Mouse (Mus musculus) midbrain, embryonic 11.5 days (tissue): ENCODE measurements at regions not wholly inside any gene's neighbourhood (a gene's known extent, or its start where the extent isn't known, plus 50 kb on each side); places are given as distances from the start of the nearest gene placed in this dataset.

Experiments used
- ATAC-seq: fragments of 200-750 bp; cut with Nextera tagmentation; 2 replicates; pipeline ENCODE4 v1.8.0; 2017; ENCODE audit warnings: moderate TSS enrichment, moderate library complexity; ENCODE audit not compliant: low FRiP score
- DNase-seq: peaks from one replicate; pipeline ENCODE4 v3.0.0; 2015; ENCODE audit warnings: low spot score; ENCODE audit errors: missing footprints
- H3K27ac ChIP-seq: fragments of 300-500 bp; sonication (generic); 2 replicates; pipeline ENCODE4 v1.5.1; 2014; ENCODE audit warnings: low read depth, low read length
- H3K27me3 ChIP-seq: fragments of 300-500 bp; sonication (generic); 2 replicates; pipeline ENCODE4 v1.6.1; 2014; ENCODE audit warnings: mild to moderate bottlenecking, low read length, moderate library complexity, mixed read lengths; ENCODE audit not compliant: control insufficient read depth, insufficient read depth
- H3K36me3 ChIP-seq: fragments of 300-500 bp; sonication (generic); 2 replicates; pipeline ENCODE4 v1.6.1; 2014; ENCODE audit warnings: mild to moderate bottlenecking, low read length, moderate library complexity, mixed read lengths; ENCODE audit not compliant: control insufficient read depth, insufficient read depth
- H3K4me1 ChIP-seq: fragments of 300-500 bp; sonication (generic); 2 replicates; pipeline ENCODE4 v1.6.1; 2014; ENCODE audit warnings: low read length; ENCODE audit not compliant: control insufficient read depth, insufficient read depth
- H3K4me2 ChIP-seq: fragments of 300-500 bp; sonication (generic); 2 replicates; pipeline ENCODE4 v1.6.1; 2014; ENCODE audit warnings: mild to moderate bottlenecking, moderate library complexity
- H3K4me3 ChIP-seq: fragments of 300-500 bp; sonication (generic); 2 replicates; pipeline ENCODE4 v1.5.1; 2014; ENCODE audit warnings: low read depth, low read length
- H3K9ac ChIP-seq: fragments of 300-500 bp; sonication (generic); 2 replicates; pipeline ENCODE4 v1.6.1; 2014; ENCODE audit warnings: low read length
- H3K9me3 ChIP-seq: fragments of 300-500 bp; sonication (generic); 2 replicates; pipeline ENCODE4 v1.6.1; 2016; ENCODE audit warnings: low read length; ENCODE audit not compliant: control insufficient read depth
- WGBS: fragments of 180-500 bp; shearing (Covaris S2); extraction: QIAGEN DNeasy Blood & Tissue Kit; methylation state at CpG from one replicate; pipeline ENCODE4 v1.1.7; 2014; 5-methylcytosine and 5-hydroxymethylcytosine counted together

DNA sequence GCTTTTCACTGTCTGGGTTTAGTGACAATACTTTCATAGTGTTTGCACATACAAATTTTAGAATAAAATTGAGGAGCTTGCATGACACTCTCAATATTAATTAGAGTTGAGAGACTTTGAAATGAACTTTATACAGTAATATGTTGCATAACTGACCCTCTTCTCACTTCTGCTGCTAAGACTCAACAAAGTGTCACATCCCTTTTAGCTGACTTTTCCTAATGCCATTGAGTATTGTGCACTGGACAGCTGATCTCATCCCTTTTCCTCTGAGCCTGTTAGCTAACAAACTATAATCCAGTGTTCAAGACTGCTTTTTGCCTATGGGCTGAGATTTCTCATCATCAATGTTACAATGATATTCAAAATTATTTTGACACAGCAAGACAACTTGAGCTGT lies 113.8 kb downstream of the P2ry1 start:
- Histone ChIP-seq H3K9ac (no peak overlapping the region), H3K4me3 (no peak overlapping the region), H3K36me3 (no peaks in the 10 kb centered on the region), H3K4me2 (no peak overlapping the region), H3K9me3 (no peaks in the 10 kb centered on the region), H3K4me1 (no peaks in the 10 kb centered on the region), H3K27ac (no peak overlapping the region), H3K27me3 (no peaks in the 10 kb centered on the region)
- ATAC-seq, result no peak
- DNase-seq, result no peak

DNA sequence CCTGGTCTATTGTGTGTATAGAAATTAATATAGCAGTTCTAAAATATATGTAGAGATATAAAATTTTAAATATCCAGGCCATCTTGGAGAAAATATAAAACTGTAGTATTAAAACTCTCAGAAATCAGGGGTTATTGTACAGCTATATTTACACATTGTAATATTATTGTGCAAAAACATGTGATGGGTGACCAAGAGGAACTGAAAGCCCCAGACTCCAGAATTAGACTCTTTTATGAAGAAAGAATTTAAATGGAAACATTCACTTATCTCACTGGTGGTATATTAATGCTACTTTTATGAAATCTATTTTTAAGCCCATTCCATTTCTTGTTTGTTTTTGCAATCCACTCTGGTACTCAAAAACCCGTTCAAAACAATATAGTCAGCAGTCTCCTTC lies 130.5 kb downstream of the P2ry1 start:
- Histone ChIP-seq H3K4me2 (no peak overlapping the region), H3K27ac (no peak overlapping the region), H3K4me1 (no peaks in the 10 kb centered on the region), H3K9ac (no peak overlapping the region), H3K27me3 (no peaks in the 10 kb centered on the region), H3K36me3 (no peaks in the 10 kb centered on the region), H3K9me3 (no peaks in the 10 kb centered on the region), H3K4me3 (no peak overlapping the region)
- DNase-seq (no peak), ATAC-seq (no peak)
- 65% methylated on average over 1 of the region's 1 CpGs for WGBS

DNA sequence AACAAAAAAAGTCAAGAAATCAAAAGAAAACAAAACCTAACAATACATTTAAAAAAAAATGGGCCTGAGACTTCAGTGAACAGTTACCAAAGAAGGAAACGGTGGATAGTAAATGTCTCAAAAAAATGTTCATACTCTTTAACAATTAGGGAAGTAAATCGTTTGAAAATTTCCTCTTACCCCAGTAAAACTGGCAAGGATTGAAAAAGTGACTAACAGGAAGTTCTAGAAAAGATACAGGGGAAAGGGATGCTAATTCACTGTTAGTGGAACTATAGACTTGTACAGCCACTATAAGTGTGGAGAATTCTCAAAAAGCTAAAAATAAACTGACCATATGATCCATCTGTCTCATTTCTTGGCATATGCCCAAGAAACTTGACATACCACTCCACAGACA lies 151.5 kb downstream of the P2ry1 start:
- H3K4me2 ChIP-seq, result no peak overlapping the region
- H3K4me1 ChIP-seq, result no peaks in the 10 kb centered on the region
- H3K9ac ChIP-seq, result no peak overlapping the region
- H3K27ac ChIP-seq, result no peak overlapping the region
- DNase-seq (no peak), ATAC-seq (no peak)
- H3K4me3 ChIP-seq, result no peak overlapping the region
- 88% methylated on average over 2 of the region's 2 CpGs for WGBS
- H3K9me3 ChIP-seq, result no peaks in the 10 kb centered on the region
- H3K36me3 ChIP-seq, result no peaks in the 10 kb centered on the region
- H3K27me3 ChIP-seq, result no peaks in the 10 kb centered on the region

DNA sequence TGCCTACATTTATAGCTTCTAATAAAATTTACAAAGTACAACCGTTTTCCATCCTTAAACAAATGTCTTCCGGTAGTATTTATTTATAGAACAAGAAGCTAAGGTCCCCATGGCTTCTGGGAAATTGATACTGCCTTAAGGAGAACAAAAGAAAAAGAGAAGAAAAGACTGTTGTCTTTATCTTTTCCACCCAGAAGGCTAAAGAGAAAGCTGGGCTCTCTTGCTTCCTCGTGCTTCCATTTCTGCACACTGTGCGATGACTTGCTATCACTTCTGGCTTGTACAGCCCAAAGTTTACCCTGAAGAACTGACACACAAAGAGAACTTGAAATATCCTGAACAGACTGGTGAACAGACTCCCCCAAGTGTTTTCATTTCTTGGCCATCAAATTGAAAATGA lies 157.2 kb downstream of the P2ry1 start:
- no peaks in the 10 kb centered on the region for H3K36me3 ChIP-seq
- H3K27ac ChIP-seq, result no peak overlapping the region
- H3K4me1 ChIP-seq, result no peaks in the 10 kb centered on the region
- H3K9me3 ChIP-seq, result no peaks in the 10 kb centered on the region
- DNase-seq, result no peak
- no peak overlapping the region for H3K4me3 ChIP-seq
- ATAC-seq, result no peak
- H3K27me3 ChIP-seq, result no peaks in the 10 kb centered on the region
- 77% methylated on average over 4 of the region's 4 CpGs for WGBS
- H3K9ac ChIP-seq, result no peak overlapping the region
- no peak overlapping the region for H3K4me2 ChIP-seq

DNA sequence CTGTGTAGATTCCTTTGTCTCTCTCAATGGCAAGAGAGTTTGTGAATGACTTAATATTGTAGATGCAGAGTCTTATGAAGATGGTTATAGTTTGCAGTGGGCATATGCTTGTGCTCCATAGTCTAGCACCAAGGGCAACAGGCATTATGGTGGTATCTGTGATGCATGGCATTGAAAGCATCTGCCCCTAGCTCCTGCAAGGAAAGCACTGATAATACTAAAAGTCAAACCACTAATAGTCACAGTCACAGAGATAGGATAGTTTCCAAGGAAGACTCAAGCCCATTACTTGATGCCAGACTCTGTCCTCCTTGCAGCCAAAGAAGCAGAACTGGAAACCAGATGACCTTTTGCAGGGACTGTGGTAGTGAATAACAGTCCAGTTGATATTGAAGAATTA lies 158.8 kb downstream of the P2ry1 start:
- no peak overlapping the region for H3K4me2 ChIP-seq
- ATAC-seq (no peak), DNase-seq (no peak)
- no peaks in the 10 kb centered on the region for H3K36me3 ChIP-seq
- no peak overlapping the region for H3K9ac ChIP-seq
- no peak overlapping the region for H3K27ac ChIP-seq
- H3K4me3 ChIP-seq, result no peak overlapping the region
- H3K27me3 ChIP-seq, result no peaks in the 10 kb centered on the region
- no peaks in the 10 kb centered on the region for H3K9me3 ChIP-seq
- no peaks in the 10 kb centered on the region for H3K4me1 ChIP-seq

DNA sequence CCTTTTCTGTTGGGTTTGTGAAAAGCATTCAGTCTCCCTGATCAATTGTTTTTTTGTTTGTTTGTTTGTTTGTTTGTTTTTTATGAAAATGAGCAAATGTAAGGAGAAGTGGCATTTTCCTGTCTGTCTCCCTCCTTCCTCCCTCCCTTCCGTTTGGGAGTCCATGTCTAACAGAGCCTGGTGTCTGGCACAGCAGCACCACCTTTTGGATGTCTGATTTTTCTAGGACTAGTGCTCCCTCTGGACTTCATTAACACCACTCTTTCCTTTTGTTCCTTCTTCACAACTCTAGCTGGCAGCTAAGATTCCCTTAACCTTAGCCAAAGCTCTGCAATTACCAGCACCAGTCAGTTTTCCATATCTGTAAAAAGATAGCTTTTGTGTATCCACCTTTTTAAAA lies 175.6 kb upstream of the Rap2b start:
- Histone ChIP-seq H3K4me1 (no peaks in the 10 kb centered on the region), H3K27ac (no peak overlapping the region), H3K4me3 (no peak overlapping the region), H3K4me2 (no peak overlapping the region), H3K27me3 (no peaks in the 10 kb centered on the region), H3K36me3 (no peaks in the 10 kb centered on the region), H3K9me3 (no peaks in the 10 kb centered on the region), H3K9ac (no peak overlapping the region)
- no peak for DNase-seq
- 50% methylated on average over 1 of the region's 1 CpGs for WGBS
- no peak for ATAC-seq

DNA sequence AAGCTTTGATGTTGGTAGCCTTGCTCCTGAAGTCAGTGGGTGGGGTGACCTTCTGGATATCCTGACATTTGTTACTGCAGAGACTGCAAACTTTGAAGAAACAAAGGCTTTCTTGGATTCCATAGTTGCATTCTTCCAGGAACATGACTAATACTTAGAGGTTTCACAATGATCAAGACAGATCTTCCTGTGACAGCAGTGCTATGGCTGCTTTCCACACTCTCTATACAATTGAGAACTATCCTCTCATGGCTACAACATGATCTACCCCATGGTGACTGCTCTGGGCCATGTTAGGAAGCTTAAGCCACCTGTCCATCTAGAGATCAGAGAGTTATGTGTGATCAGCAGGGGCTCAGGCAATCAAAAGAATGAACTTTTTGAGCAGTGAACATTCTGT lies 172.8 kb upstream of the Rap2b start:
- Histone ChIP-seq H3K4me3 (no peak overlapping the region), H3K4me1 (no peaks in the 10 kb centered on the region), H3K9me3 (no peaks in the 10 kb centered on the region), H3K27ac (no peak overlapping the region), H3K27me3 (no peaks in the 10 kb centered on the region), H3K9ac (no peak overlapping the region), H3K4me2 (no peak overlapping the region), H3K36me3 (no peaks in the 10 kb centered on the region)
- ATAC-seq (no peak), DNase-seq (no peak)

GRCm38 (mm10) chr3:61216562-61216961 lies 144.9 kb upstream of the Rap2b start:
- no peak overlapping the region for H3K4me2 ChIP-seq
- no peaks in the 10 kb centered on the region for H3K4me1 ChIP-seq
- H3K9ac ChIP-seq, result no peak overlapping the region
- H3K36me3 ChIP-seq, result no peaks in the 10 kb centered on the region
- no peaks in the 10 kb centered on the region for H3K9me3 ChIP-seq
- ATAC-seq, result no peak
- no peaks in the 10 kb centered on the region for H3K27me3 ChIP-seq
- H3K27ac ChIP-seq, result no peak overlapping the region
- WGBS, result 79% methylated on average over 4 of the region's 4 CpGs
- H3K4me3 ChIP-seq, result no peak overlapping the region
- DNase-seq, result no peak

DNA sequence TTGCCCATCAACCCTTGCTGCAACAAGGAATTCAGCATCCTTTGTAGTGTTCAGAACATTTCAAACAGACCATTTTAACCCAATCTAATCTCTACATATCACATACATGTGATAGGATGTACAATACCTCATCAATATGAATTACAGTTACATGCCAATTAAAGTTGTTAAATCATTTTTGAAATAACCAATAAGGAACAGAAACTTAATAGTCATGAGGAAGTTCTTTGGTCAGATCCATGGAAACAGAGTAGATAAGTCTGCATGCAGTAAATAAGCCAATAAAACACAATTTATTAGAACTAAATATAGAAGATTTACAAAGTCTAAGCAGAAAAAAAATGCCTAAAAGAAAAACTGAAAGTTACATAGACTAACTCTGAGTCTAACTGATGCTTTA lies 136.9 kb upstream of the Rap2b start:
- H3K4me3 ChIP-seq, result no peak overlapping the region
- H3K4me2 ChIP-seq, result no peak overlapping the region
- H3K4me1 ChIP-seq, result no peaks in the 10 kb centered on the region
- no peaks in the 10 kb centered on the region for H3K27me3 ChIP-seq
- ATAC-seq (no peak), DNase-seq (no peak)
- H3K36me3 ChIP-seq, result no peaks in the 10 kb centered on the region
- H3K9me3 ChIP-seq, result no peaks in the 10 kb centered on the region
- H3K27ac ChIP-seq, result no peak overlapping the region
- H3K9ac ChIP-seq, result no peak overlapping the region

DNA sequence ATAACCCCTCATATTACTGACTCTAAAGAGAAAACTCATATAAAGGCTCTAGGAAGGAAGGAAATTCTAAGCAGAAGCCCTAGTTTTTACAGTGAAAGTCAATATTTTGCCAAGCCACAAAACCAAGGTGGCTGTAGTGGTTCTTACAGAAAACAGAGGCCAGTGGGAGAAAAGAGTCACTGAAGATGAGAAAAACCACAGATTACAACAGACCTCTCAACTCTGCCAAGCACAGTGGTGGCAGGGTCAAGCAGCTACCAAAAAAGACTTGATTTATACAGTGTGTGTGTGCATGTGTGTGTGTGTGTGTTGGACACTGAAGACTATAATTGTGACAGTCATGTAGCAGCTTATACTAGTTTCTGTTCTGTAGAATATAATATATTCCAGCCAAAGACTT lies 136.4 kb upstream of the Rap2b start:
- no peak for DNase-seq
- Histone ChIP-seq H3K27ac (no peak overlapping the region), H3K27me3 (no peaks in the 10 kb centered on the region), H3K36me3 (no peaks in the 10 kb centered on the region), H3K9ac (no peak overlapping the region), H3K9me3 (no peaks in the 10 kb centered on the region), H3K4me3 (no peak overlapping the region), H3K4me1 (no peaks in the 10 kb centered on the region), H3K4me2 (no peak overlapping the region)
- ATAC-seq, result no peak
